Mouse (Mus musculus) heart, postnatal 36 days (tissue): ENCODE measurements around the gene Gapvd1. TPM values are rescaled to one million over a fixed set of nuclear protein-coding genes. Genes with fewer than 3 reads are reported as not detected.
"Not testable (repeated sequence)": the region's sequence is repeated elsewhere in the genome, so short reads cannot be mapped to it uniquely, and the experiment has no call there.

Experiments
- DNase-seq, 2 experiments: peaks; one replicate each; pipeline ENCODE4 v3.0.0; 2021 to 2022
- intact Hi-C: fragments of 180-260 bp; cut with DNase I; formaldehyde crosslinking; loops from one replicate; pipeline ENCODE4 v1.15.1; 2025
- total RNA-seq, 2 experiments: library from RNA; stranded (reverse); gene quantifications; 2 replicates each; pipeline ENCODE4 v1.2.3; 2021

The Gapvd1 gene
- 10 to 100 TPM; 37.5 to 41.5 TPM for total RNA-seq

- intact Hi-C loops, result loop anchor here (1.0 kb wide), 2 partner anchors 17 to 47 kb away; partner anchors contain the start of gene Hspa5
- peak; percentile 10 to 17 for DNase-seq
Observed at GRCm38 (mm10) chr2:34754551-34755358, at the start of gene Gapvd1. Gapvd1 (minus strand) TSS chr2:34755232.

DNA sequence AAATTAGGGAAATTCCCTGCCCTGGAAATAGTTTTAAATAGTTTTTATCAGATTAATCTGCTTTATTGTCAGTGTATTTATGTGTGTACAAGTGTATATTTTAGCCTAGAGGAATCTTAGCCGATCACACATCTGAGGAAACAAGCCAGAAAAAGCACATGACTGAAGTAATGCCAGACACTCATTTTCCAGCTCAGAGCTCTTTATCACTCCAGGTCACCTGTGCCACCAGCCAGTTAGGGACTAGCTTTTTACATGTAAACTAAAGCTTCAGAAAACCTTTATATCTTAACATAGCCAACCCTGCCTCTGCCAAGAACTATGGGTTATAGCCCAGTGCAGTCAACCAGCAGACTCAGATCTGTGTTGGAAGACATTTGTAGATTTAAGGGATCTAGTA is 49.8 kb upstream of the Gapvd1 start:
- DNase-seq, result no peak
- intact Hi-C loops, result loop anchor here (2.0 kb wide), 1 partner anchor 20 kb away; no protein-coding TSS in a partner anchor

- intact Hi-C loops, result loop anchor here (2.0 kb wide), 1 partner anchor 21 kb away; no protein-coding TSS in a partner anchor
- DNase-seq, result no peak
Observed at GRCm38 (mm10) chr2:34804172-34804571, 49.1 kb upstream of the Gapvd1 start.

DNA sequence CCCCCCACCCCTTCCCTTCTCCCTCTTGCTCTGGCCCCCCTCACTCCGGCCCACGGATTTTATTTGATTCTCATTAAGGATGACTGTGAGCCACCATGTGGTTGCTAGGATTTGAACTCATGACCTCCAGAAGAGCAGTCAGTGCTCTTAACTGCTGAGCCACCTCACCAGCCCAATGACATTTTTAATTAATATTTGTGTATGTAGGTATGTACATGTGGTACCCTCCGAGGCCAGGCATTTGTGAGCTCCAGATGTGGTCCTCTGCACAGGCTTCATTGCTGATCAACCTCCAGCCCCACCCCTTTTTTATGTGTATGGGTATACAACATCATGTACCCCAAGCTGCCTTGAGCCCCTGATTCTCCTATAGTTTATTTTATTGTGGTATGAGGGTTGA is 48.7 kb upstream of the Gapvd1 start:
- no peak for DNase-seq
- intact Hi-C loops, result loop anchor here (2.0 kb wide), 1 partner anchor 21 kb away; no protein-coding TSS in a partner anchor

- peak in 1 of 2 experiments; percentile 26 for DNase-seq
- intact Hi-C loops, result not testable (repeated sequence)
Observed at GRCm38 (mm10) chr2:34802565-34803245, 47.7 kb upstream of the Gapvd1 start.

- DNase-seq, result peak; percentile 96
- intact Hi-C loops, result loop anchor here (1.0 kb wide), 1 partner anchor 47 kb away; no protein-coding TSS in a partner anchor
Observed at GRCm38 (mm10) chr2:34801516-34802482, 46.8 kb upstream of the Gapvd1 start.

DNA sequence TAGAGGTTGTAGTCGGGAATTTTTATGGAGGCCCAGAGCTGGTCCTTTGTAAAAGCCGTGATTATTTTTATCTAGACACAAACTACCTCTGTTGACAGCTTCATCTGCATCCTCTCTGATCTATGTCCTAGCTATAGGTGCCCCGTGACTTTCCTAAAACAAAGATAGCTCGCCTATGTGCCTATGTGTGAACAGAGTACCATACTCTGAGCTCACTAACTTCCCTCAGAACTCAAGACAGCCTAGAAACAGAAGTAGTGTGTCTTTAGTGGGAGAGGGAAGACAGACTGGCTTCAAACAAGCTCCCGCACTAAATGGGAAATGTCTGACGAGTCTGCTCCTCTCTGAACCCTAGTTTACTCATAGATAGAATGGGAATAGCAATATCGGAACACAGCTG is 45.3 kb upstream of the Gapvd1 start:
- DNase-seq, result no peak
- intact Hi-C loops, result no loop called here

GRCm38 (mm10) chr2:34799357-34800256 is 44.6 kb upstream of the Gapvd1 start, which contains the start of gene Rabepk:
Rabepk (minus strand) TSS chr2:34799912.
- DNase-seq, result peak; percentile 85 to 86
- intact Hi-C loops, result loop anchor here (2.0 kb wide), 1 partner anchor 27 kb away; no protein-coding TSS in a partner anchor

- intact Hi-C loops, result no loop called here
- no peak for DNase-seq
Observed at GRCm38 (mm10) chr2:34795426-34795825, 40.4 kb upstream of the Gapvd1 start.

- intact Hi-C loops, result no loop called here
- no peak for DNase-seq
Observed at GRCm38 (mm10) chr2:34794511-34794910, 39.5 kb upstream of the Gapvd1 start.

DNA sequence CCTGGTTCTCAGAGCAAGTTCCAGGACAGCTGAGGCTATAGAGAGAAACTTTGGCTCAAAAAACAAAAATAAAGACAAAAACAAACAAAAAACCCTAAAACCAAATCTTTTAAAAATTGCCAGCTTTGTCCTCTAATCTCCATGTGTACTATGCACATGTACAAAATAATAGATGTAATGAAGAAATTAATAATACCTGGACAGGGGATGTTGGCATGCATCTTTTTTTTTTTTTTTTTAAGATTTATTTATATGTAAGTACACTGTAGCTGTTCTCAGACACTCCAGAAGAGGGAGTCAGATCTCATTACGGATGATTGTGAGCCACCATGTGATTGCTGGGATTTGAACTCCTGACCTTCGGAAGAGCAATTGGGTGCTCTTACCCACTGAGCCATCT is 37.5 kb upstream of the Gapvd1 start:
- DNase-seq, intact Hi-C loops: not testable (repeated sequence)

GRCm38 (mm10) chr2:34790282-34790681 is 35.2 kb upstream of the Gapvd1 start:
- DNase-seq, result no peak
- intact Hi-C loops, result no loop called here

DNA sequence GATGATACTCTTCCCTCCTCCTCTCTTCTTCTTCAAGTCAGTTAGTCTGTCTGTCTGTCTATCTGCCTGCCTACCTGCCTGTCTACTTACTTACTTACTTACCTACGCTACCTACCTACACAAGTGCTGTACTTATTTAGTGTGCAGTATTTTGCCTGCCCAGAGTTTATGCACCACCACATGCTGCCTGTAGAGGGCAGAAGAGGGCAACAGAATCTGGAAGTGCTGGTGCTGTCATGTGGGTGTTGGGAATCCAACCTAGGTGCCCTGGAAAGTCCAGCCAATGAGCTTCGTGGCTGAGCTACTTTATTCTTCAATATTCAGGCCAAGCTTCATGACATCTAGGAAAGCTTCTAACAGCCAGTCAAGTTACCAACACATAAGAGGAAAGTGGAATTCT is 29.1 kb upstream of the Gapvd1 start:
- peak; percentile 37 to 65 for DNase-seq
- intact Hi-C loops, result loop anchor here (1.0 to 5.0 kb wide), 2 partner anchors 186 to 323 kb away; partner anchors contain the start of gene Cntrl

GRCm38 (mm10) chr2:34783064-34784020 is 28.3 kb upstream of the Gapvd1 start:
- no peak for DNase-seq
- intact Hi-C loops, result loop anchor here (1.0 to 5.0 kb wide), 2 partner anchors 187 to 324 kb away; partner anchors contain the start of gene Cntrl

GRCm38 (mm10) chr2:34777237-34777868 is 22.3 kb upstream of the Gapvd1 start:
- intact Hi-C loops, result no loop called here
- DNase-seq, result no peak

GRCm38 (mm10) chr2:34774493-34774892 is 19.5 kb upstream of the Gapvd1 start:
- DNase-seq, result no peak
- intact Hi-C loops, result no loop called here

GRCm38 (mm10) chr2:34773673-34774072 is 18.6 kb upstream of the Gapvd1 start:
- intact Hi-C loops, result loop anchor here (2.0 kb wide), 1 partner anchor 25 kb away; the partner anchor contains the start of gene Rabepk
- DNase-seq, result no peak
